Mouse (Mus musculus): ENCODE measurements around the gene Mical2. TPM values are rescaled to one million over a fixed set of nuclear protein-coding genes. Genes with fewer than 3 reads are reported as not detected.

Gene Mical2
- polyA plus RNA-seq, 1 experiment from 2014 or later: 1.9 TPM

DNA sequence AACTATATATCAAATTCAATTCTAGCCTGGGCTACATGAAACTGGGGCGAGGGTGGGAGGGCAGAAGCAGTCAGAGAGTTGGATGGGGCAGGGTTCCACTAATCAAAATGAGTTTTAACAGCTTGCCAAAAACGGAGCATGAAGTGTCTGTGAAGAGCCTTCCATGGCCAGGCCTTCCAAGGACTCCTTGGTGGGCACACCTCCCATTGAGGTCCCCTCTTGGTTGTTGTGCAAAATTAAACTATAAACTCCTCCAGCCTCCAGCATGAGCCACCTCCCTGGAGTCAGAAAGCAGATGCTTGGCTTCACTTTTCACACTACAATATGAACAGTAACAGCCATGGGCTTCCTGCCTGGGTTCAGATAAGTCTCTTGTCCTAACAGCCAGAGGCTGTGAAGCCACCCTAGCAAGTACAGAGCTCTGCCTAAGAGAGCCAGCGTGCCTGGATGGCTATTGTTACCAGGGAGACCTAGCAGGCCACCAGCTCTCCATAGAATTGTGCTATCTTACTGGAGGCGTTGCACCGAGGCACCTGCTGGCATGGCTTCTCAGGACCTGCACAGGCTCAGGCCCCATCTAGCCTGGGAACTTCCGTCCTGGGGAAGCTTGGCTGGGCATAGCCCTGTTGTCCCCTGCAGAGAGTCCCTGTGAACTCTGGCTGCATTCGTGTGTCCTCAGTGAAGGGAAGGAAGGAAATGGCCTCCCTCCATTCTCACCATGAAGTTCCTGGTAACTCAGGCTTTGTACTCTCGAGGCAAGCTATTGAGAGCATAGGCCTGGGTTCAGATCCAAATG, 70.0 kb downstream of the Mical2 start:
- Histone ChIP-seq H3K27ac (no peak overlapping the region), H3K4me1 (replicated peaks) (peaks cover 13% of the 10 kb centered on the region; the same call in 1 of the 2 replicates), H3K36me3 (no peaks in the 10 kb centered on the region), H3K9me3 (no peaks in the 10 kb centered on the region), H3K4me3 (no peak overlapping the region), H3K27me3 (no peaks in the 10 kb centered on the region), H3K9ac (no peak overlapping the region), H3K4me2 (no peak overlapping the region)
- no peak for ATAC-seq (ENCODE audit: low FRiP score)
- WGBS: 59% methylated on average over 8 of the region's 8 CpGs

DNA sequence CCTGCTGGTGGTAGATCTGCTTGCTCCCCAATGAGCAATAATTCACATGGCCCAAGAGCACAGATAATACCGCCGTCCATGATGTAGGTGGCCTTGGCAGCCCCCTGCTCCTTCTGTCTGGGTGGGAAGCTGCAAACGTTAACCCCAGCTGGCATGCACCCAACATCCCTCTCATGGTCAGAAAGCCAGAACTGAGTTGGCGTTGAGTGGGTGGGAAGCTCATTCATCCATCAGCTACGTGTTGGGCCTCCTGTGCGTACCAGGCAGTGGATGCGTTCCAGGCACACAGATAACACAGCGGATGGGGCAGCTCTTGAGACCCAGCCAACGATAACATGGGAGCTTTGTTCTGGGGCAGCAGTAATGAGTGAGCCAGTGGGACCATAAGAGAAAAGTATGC, 72.4 kb downstream of the Mical2 start:
- H3K4me2 ChIP-seq: no peak overlapping the region
- ATAC-seq (ENCODE audit: low FRiP score): no peak
- no peak overlapping the region for H3K9ac ChIP-seq
- H3K9me3 ChIP-seq: no peaks in the 10 kb centered on the region
- 77% methylated on average over 9 of the region's 9 CpGs for WGBS
- H3K4me3 ChIP-seq: no peak overlapping the region
- H3K4me1 ChIP-seq (replicated peaks): peaks cover 13% of the 10 kb centered on the region; the same call in 1 of the 2 replicates
- H3K27ac ChIP-seq: no peak overlapping the region
- H3K36me3 ChIP-seq: no peaks in the 10 kb centered on the region
- H3K27me3 ChIP-seq: no peaks in the 10 kb centered on the region

DNA sequence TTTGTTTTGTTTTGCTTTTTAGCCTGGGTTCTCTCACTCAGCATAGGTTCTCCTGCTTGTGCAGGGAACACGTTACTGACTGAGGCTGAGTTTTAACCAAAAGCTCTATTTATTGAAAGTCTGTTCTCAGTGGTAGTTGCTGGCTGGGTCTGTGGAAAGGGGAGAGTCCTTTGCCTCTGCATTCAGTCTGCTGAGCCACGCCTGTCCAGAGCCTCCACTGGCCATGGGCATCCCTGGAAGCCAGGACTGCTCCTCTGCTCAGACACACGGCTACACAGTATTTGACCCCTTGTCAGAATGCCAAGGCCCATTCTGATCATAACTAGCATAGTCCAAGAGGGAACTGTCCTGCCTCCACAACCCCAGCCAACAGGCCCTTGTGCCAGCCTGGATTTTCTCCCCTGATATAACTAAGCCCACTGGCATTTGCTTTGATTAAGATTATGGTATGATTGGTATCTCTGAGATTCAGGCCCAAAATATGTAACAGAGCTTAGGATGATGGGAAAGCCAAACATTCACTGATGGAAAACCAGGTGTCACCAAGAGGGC, 73.3 kb downstream of the Mical2 start:
- no peaks in the 10 kb centered on the region for H3K9me3 ChIP-seq
- peaks cover 13% of the 10 kb centered on the region; the same call in 1 of the 2 replicates for H3K4me1 ChIP-seq (replicated peaks)
- no peak overlapping the region for H3K4me3 ChIP-seq
- no peak overlapping the region for H3K9ac ChIP-seq
- WGBS: 83% methylated on average over 3 of the region's 3 CpGs
- no peak for ATAC-seq (ENCODE audit: low FRiP score)
- no peak overlapping the region for H3K4me2 ChIP-seq
- no peaks in the 10 kb centered on the region for H3K36me3 ChIP-seq
- H3K27ac ChIP-seq: no peak overlapping the region
- no peaks in the 10 kb centered on the region for H3K27me3 ChIP-seq

DNA sequence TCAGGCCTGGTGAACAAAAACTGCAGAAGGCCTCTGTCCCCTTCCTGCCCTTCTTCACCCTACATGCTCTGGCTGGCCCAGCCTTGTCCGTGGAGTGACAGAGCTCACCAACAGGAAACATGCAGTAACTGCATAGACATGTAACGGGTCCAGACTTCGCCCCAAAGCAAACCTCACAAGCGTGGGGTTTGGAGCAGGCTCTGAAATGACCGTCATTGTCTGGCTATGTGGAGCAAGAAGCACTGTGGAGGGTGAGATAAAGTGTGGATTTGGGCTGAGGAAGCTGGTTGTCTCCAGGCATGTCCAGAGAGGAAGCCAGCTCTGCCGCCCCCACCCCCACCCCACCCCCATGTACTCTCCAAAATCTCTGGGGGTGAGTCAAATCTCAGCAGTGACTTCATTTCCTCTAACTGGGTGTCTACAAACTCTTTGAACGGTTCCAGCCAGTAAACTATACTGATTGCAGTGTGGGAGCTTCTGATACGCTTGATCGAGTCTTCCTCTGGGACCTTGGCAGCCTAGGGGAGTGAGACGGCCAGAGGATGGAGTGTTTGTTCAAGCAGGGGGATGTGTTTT, 74.0 kb downstream of the Mical2 start:
- no peaks in the 10 kb centered on the region for H3K27me3 ChIP-seq
- no peaks in the 10 kb centered on the region for H3K36me3 ChIP-seq
- H3K4me3 ChIP-seq: no peak overlapping the region
- WGBS: 75% methylated on average over 10 of the region's 10 CpGs
- no peak overlapping the region for H3K27ac ChIP-seq
- H3K9me3 ChIP-seq: no peaks in the 10 kb centered on the region
- peaks cover 13% of the 10 kb centered on the region; the same call in 1 of the 2 replicates for H3K4me1 ChIP-seq (replicated peaks)
- H3K9ac ChIP-seq: no peak overlapping the region
- no peak for ATAC-seq (ENCODE audit: low FRiP score)
- no peak overlapping the region for H3K4me2 ChIP-seq

DNA sequence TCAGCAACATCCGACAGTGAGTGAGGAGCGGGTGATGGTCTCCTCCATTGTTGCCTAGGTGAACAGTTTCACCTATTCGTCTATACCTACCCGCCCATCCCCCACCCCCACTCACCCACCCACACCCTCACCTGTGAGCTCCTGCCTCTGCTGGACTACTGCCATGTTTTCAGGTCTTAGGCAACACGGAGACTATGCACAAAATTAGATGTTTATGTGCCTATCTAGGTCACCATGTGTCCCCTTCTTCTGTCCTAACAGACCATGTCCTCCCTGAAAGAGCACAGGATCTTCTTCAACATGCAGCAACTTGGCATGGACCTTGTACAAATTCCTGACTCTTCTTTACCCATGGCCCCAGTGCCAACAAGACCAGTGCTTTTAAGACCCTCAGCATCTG, 74.5 kb downstream of the Mical2 start:
- peaks cover 13% of the 10 kb centered on the region; the same call in 1 of the 2 replicates for H3K4me1 ChIP-seq (replicated peaks)
- ATAC-seq (ENCODE audit: low FRiP score): no peak
- WGBS: 84% methylated on average over 5 of the region's 5 CpGs

DNA sequence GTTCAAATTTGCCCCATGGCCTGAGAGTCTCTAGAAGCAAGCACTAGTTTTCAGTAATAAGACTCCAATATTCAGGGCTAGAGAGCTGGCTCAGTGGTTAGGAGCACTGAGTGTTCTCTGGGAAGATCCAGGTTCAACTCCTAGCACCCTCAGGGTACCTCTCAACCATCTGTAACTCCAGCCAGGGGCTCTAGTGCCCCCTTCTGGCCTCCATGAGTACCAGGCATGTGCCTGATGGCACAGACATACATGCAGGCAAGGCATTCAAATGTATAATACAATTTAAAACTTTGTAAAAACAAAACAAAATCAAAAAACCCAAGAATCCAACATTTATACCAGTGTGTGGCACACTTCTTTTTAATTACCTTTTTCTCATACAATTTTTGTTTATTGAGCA, 75.4 kb downstream of the Mical2 start:
- H3K4me1 ChIP-seq (replicated peaks): peaks cover 13% of the 10 kb centered on the region; the same call in 1 of the 2 replicates
- H3K36me3 ChIP-seq: no peaks in the 10 kb centered on the region
- no peak overlapping the region for H3K4me3 ChIP-seq
- H3K4me2 ChIP-seq: no peak overlapping the region
- H3K27ac ChIP-seq: no peak overlapping the region
- 0 out of 2 replicates have a peak, but pooled peaks cover 2% of the 10 kb centered on the region for H3K27me3 ChIP-seq
- ATAC-seq (ENCODE audit: low FRiP score): no peak
- no peaks in the 10 kb centered on the region for H3K9me3 ChIP-seq
- H3K9ac ChIP-seq: no peak overlapping the region

More for the DNA sequence above, 74.5 kb downstream of the Mical2 start:
- H3K9ac ChIP-seq: no peak overlapping the region
- H3K36me3 ChIP-seq: no peaks in the 10 kb centered on the region
- no peak overlapping the region for H3K4me2 ChIP-seq
- no peak overlapping the region for H3K27ac ChIP-seq
- no peaks in the 10 kb centered on the region for H3K9me3 ChIP-seq
- no peak overlapping the region for H3K4me3 ChIP-seq
- H3K27me3 ChIP-seq: no peaks in the 10 kb centered on the region

DNA sequence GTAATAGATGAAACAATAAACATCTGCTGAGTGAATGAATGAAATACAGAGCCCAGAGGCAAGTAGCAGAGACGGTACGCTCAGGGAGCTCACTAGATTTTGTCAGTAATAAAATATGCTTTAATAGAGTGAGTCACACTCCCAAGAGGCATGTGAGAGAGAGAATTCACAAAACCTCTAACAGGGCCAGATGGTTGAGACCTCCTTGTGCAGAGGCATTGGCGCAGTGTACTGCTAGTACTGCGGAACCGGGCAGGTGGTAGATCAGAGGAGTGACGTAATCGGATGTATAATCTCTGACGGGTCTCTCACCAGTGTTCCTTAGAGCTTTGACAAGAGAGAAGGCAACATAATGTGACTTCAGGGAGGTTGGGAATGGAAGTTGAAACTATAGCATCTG, 78.7 kb downstream of the Mical2 start:
- H3K4me3 ChIP-seq: no peak overlapping the region
- H3K4me1 ChIP-seq (replicated peaks): 0 out of 2 replicates have a peak, but pooled peaks cover 3% of the 10 kb centered on the region
- H3K27me3 ChIP-seq: 0 out of 2 replicates have a peak, but pooled peaks cover 2% of the 10 kb centered on the region
- WGBS: 69% methylated on average over 8 of the region's 8 CpGs
- H3K4me2 ChIP-seq: no peak overlapping the region
- ATAC-seq (ENCODE audit: low FRiP score): no peak
- H3K9me3 ChIP-seq: no peaks in the 10 kb centered on the region
- no peaks in the 10 kb centered on the region for H3K36me3 ChIP-seq
- no peak overlapping the region for H3K27ac ChIP-seq
- no peak overlapping the region for H3K9ac ChIP-seq

DNA sequence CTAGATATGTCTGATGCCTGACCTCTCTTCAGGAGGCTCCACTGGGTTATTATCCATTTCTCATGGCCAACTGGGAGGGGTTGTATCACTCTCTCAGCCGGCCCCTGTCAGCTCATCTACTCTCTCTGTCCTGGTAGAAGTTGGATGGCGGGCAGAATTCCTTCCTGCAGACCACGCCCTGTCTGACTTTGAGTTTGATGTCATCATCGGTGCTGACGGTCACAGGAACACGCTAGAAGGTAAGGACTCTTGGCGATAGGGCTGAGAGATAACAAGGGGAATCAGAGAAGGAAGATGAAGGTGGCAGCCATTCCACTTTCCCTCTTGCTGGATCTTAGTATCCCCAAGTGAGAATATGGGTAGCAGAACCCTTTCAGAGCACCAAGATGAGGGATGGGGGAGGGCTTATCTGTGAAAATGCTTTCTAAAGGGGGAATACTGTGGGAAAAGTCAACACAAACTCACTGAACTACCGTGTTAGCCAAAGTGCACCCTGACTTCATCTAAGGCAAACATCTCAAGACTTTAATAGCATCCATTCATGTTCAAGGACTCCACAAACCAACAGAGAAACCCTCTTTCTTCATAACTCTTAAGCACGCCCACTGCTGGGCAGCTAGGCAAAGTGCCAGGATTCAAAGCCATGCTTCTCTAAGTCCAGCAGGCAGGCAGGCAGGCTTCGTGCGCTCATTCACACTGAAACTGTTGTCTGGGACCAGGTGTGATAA, 83.8 kb downstream of the Mical2 start:
- 88% methylated on average over 11 of the region's 11 CpGs for WGBS
- no peaks in the 10 kb centered on the region for H3K36me3 ChIP-seq

DNA sequence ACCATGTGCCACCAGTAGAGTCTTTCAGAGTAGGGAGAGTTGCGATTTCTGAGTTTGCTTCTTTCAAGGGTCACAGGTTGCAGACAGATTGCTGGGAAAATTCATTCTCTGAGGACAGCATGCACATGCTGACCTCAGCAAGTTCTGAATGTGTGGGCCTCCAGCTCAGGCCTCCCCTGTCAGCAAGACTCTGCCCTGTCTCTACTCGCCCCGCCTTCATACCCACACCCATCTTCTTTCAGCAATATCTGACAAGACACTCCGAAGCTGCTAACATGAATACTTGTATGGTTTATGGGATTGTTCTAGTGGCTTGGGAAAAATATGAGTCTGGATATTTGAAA, 84.3 kb downstream of the Mical2 start:
- 89% methylated on average over 4 of the region's 4 CpGs for WGBS
- ATAC-seq (ENCODE audit: low FRiP score): no peak
- H3K4me1 ChIP-seq (replicated peaks): peaks cover 20% of the 10 kb centered on the region

More for the DNA sequence above, 83.8 kb downstream of the Mical2 start:
- H3K9ac ChIP-seq: no peak overlapping the region
- H3K27ac ChIP-seq: no peak overlapping the region
- no peak for ATAC-seq (ENCODE audit: low FRiP score)
- H3K27me3 ChIP-seq: 0 out of 2 replicates have a peak, but pooled peaks cover 2% of the 10 kb centered on the region
- peaks cover 20% of the 10 kb centered on the region for H3K4me1 ChIP-seq (replicated peaks)
- H3K4me2 ChIP-seq: no peak overlapping the region
- no peak overlapping the region for H3K4me3 ChIP-seq
- H3K9me3 ChIP-seq: no peaks in the 10 kb centered on the region

DNA sequence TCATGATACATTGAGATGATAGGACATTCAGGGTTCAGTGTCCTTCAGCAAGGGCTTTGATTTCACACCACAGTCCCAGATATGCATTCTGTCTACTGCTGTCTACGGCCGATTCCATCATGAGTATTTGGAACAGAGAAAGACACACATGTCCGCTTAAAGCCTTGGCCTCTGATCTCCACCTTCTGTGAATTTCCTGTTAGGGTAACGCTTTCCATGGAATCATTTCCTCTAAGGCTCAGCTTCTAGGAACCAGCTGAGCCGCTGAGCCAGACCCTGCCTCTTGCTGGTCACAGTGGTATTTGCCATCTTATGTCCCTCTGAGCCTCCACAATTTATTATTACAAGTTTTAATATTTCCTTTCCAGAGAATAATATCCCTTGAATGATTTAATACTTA, 87.6 kb downstream of the Mical2 start:
- Histone ChIP-seq H3K4me1 (replicated peaks) (peaks cover 30% of the 10 kb centered on the region), H3K27me3 (no peaks in the 10 kb centered on the region), H3K27ac (peak overlapping the region; percentile 52; the same call in 1 of the 2 replicates), H3K9ac (no peak overlapping the region), H3K36me3 (no peaks in the 10 kb centered on the region), H3K9me3 (no peaks in the 10 kb centered on the region), H3K4me2 (no peak overlapping the region), H3K4me3 (no peak overlapping the region)
- no peak for ATAC-seq (ENCODE audit: low FRiP score)
- WGBS: 79% methylated on average over 5 of the region's 5 CpGs

More for the DNA sequence above, 84.3 kb downstream of the Mical2 start:
- H3K27ac ChIP-seq: no peak overlapping the region
- no peaks in the 10 kb centered on the region for H3K36me3 ChIP-seq
- 0 out of 2 replicates have a peak, but pooled peaks cover 2% of the 10 kb centered on the region for H3K27me3 ChIP-seq
- no peak overlapping the region for H3K9ac ChIP-seq
- no peak overlapping the region for H3K4me3 ChIP-seq
- H3K9me3 ChIP-seq: no peaks in the 10 kb centered on the region
- H3K4me2 ChIP-seq: no peak overlapping the region

DNA sequence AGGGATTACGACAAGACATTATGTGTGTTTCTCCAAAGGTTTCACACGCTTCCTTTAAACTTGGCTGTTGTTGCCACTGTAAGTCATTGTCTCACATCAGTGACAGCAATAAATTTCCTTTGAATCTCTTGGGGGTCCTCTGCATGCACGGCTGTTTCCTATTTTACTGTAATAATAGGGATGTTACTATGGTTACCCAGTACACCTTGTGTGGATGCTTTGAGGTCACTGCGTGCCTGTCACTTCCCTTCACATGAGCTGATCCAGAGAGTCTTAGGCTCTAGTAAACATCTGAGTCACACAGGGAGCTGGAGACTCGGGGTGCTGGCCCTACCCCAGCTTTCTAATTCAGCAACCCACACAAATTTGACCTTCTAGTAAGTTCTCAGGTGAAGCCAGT, 88.0 kb downstream of the Mical2 start:
- Histone ChIP-seq H3K36me3 (no peaks in the 10 kb centered on the region), H3K9ac (no peak overlapping the region), H3K9me3 (no peaks in the 10 kb centered on the region), H3K4me3 (no peak overlapping the region), H3K27me3 (no peaks in the 10 kb centered on the region), H3K27ac (peak overlapping the region; percentile 74), H3K4me2 (no peak overlapping the region), H3K4me1 (replicated peaks) (peaks cover 30% of the 10 kb centered on the region)
- peak; percentile 76 for ATAC-seq (ENCODE audit: low FRiP score)
- WGBS: 33% methylated on average over 5 of the region's 5 CpGs

DNA sequence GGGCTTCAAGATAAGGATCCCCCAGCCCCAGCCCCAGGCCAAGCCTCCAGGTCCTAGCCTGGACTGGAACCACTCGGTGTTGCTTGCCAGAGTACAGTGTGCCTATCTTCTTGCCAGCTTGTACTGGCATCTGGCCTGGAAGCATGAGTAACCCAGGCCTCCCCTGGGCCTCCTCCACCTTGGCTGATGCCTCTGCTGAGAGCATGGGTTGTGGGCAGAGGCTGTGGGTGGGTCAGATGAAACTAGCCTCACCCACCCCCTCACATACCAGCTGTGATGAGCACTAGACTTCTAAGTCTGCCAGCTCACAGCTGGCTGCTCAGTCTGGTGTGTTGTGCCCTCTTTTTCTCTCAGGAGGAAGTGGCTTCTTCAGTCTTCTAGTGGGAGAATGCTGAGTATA, 90.6 kb downstream of the Mical2 start:
- Histone ChIP-seq H3K4me1 (replicated peaks) (peaks cover 24% of the 10 kb centered on the region), H3K27me3 (no peaks in the 10 kb centered on the region), H3K4me2 (no peak overlapping the region), H3K27ac (no peak overlapping the region), H3K4me3 (no peak overlapping the region), H3K36me3 (no peaks in the 10 kb centered on the region), H3K9ac (no peak overlapping the region), H3K9me3 (no peaks in the 10 kb centered on the region)
- no peak for ATAC-seq (ENCODE audit: low FRiP score)
- 94% methylated on average over 1 of the region's 1 CpGs for WGBS
